Mouse (Mus musculus) B cell, adult (primary cell): ENCODE measurements around the gene Gm49368. TPM values are rescaled to one million over a fixed set of nuclear protein-coding genes. Genes with fewer than 3 reads are reported as not detected.

Source experiments
- total RNA-seq: library from RNA; stranded (reverse); gene quantifications from 4 replicates; pipeline ENCODE4 v1.2.4, GENCODE M21; 2023; ENCODE audit not compliant: inconsistent age

The Gm49368 gene
- not detected in 4 replicates for total RNA-seq

DNA sequence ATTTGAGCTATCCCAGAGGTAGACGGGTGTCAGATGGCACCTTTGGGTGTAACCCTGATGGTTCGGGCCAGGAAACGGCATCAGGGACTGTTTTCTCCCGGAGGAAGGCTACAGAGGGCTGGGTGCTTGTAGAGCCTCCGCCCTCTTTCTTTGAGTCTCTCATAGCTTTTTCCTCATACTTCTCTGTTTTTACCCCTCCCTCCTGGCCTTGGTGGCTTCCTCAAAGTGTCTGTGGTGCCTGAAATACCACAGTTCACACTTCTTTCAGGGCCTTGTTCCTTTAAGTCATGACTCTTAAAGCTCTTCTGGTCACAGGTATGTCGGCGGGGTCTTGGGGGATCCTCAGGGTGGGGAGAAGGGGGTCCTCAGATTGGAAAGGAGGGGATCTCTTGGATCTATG is at the start of gene Gm49368, which contains the start of gene Itgam:
Gm49368 (plus strand) TSS at position 228 of the 400 bp plus-strand sequence.
Itgam (plus strand) TSS at position 185 of the 400 bp plus-strand sequence.

GRCm38 (mm10) chr7:128128741-128129720 is 66.5 kb downstream of the Gm49368 start, which contains the start of gene Itgax:
Gene Itgax, plus strand, starts transcription at chr7:128129547.

GRCm38 (mm10) chr7:128154076-128154475 is 91.6 kb downstream of the Gm49368 start, which contains the start of gene Itgad:
Gene Itgad, plus strand, starts transcription at chr7:128154376.

Other genes starting within 250 kb of the Gm49368 start
- gene Stx4a, start 238.4 kb upstream of the Gm49368 start, total RNA-seq, result 141 to 145 TPM (median 144 TPM) in 4 replicates
- gene Stx1b, start 238.1 kb upstream of the Gm49368 start, total RNA-seq, result not detected in 4 replicates
- gene Zfp646, start 186.5 kb upstream of the Gm49368 start, total RNA-seq, result 96.4 to 104 TPM (median 100 TPM) in 4 replicates
- 10.2 to 19.0 TPM (median 14.3 TPM) in 4 replicates for gene Zfp668, start 185.9 kb upstream of the Gm49368 start, total RNA-seq
- gene Prss53, start 171.7 kb upstream of the Gm49368 start, total RNA-seq, result 0.30 to 0.78 TPM (median 0.46 TPM) in 4 replicates
- gene Gm21974, start 167.2 kb upstream of the Gm49368 start, total RNA-seq, result not detected in 4 replicates
- gene Vkorc1, start 167.1 kb upstream of the Gm49368 start, total RNA-seq, result 13.7 to 16.1 TPM (median 14.6 TPM) in 4 replicates
- 24.4 to 36.9 TPM (median 28.0 TPM) in 4 replicates for gene Bckdk, start 158.6 kb upstream of the Gm49368 start, total RNA-seq
- 42.4 to 44.8 TPM (median 42.7 TPM) in 4 replicates for gene Kat8, start 150.2 kb upstream of the Gm49368 start, total RNA-seq
- not detected in 4 replicates for gene Prss8, start 132.6 kb upstream of the Gm49368 start, total RNA-seq
- gene Prss36, start 116.0 kb upstream of the Gm49368 start, total RNA-seq, result 2.5 to 4.6 TPM (median 3.6 TPM) in 4 replicates
- gene Fus, start 95.2 kb upstream of the Gm49368 start, total RNA-seq, result 714 to 860 TPM (median 834 TPM) in 4 replicates
- gene Pycard, start 68.8 kb upstream of the Gm49368 start, total RNA-seq, result 25.0 to 31.2 TPM (median 27.9 TPM) in 4 replicates
- 0.69 to 1.1 TPM (median 0.91 TPM) in 4 replicates for gene Trim72, start 58.7 kb upstream of the Gm49368 start, total RNA-seq
- 1.6 to 3.3 TPM (median 2.1 TPM) in 4 replicates for gene Itgam, start within 50 bp of the Gm49368 start, total RNA-seq
- gene Itgax, start 66.9 kb downstream of the Gm49368 start, total RNA-seq, result 1.5 to 3.1 TPM (median 2.0 TPM) in 4 replicates
- 3.3 to 8.8 TPM (median 6.4 TPM) in 4 replicates for gene Itgad, start 91.7 kb downstream of the Gm49368 start, total RNA-seq
- gene Cox6a2, start 143.7 kb downstream of the Gm49368 start, total RNA-seq, result not detected in 4 replicates
- gene Armc5, start 174.7 kb downstream of the Gm49368 start, total RNA-seq, result 27.8 to 32.3 TPM (median 31.6 TPM) in 4 replicates
- 4.1 to 4.6 TPM (median 4.3 TPM) in 4 replicates for gene 9130023H24Rik, start 175.3 kb downstream of the Gm49368 start, total RNA-seq
- gene Tgfb1i1, start 184.1 kb downstream of the Gm49368 start, total RNA-seq, result 2.6 to 4.1 TPM (median 3.0 TPM) in 4 replicates
- not detected in 4 replicates for gene Slc5a2, start 203.0 kb downstream of the Gm49368 start, total RNA-seq
- gene BC017158, start 235.5 kb downstream of the Gm49368 start, total RNA-seq, result 24.6 to 29.5 TPM (median 28.1 TPM) in 4 replicates